Mouse (Mus musculus): ENCODE results near the gene Adamtsl4. TPM values are rescaled to one million over a fixed set of nuclear protein-coding genes. Genes with fewer than 3 reads are reported as not detected.

Gene Adamtsl4
- total and polyA plus RNA-seq, 3 experiments = 39.2 to 51.4 (median 46.2) TPM

GRCm38 (mm10) chr3:95704612-95705011 lies 16.9 kb upstream of the Adamtsl4 start:
- Histone ChIP-seq H3K36me3 (ENCODE audit: control insufficient read depth, insufficient read depth, low read length) (peaks cover 9% of the 10 kb centered on the region), H3K9ac (ENCODE audit: low read depth, low read length) (no peak overlapping the region), H3K27me3 (ENCODE audit: control insufficient read depth, insufficient read depth, low read length) (no peaks in the 10 kb centered on the region), H3K4me1 (ENCODE audit: control insufficient read depth, insufficient read depth, low read length) (peaks cover 12% of the 10 kb centered on the region), H3K27ac (no peak overlapping the region), H3K79me2 (replicated peaks; ENCODE audit: control insufficient read depth, insufficient read depth, low read length) (no peaks in the 10 kb centered on the region), H3K4me3 (no peak overlapping the region)
- WGBS = 86% methylated on average over 4 of the region's 4 CpGs
- no peak for DNase-seq
- TF ChIP-seq EP300 (IDR thresholded peaks at IDR 0.05; ENCODE audit: insufficient read depth, low read depth, low read length) (no peak), CTCF (IDR thresholded peaks at IDR 0.05) (no peak), POLR2A (IDR thresholded peaks at IDR 0.05; ENCODE audit: insufficient read depth, low read depth, low read length) (no peak)
- intact Hi-C loops (cut with DNase I) = loop anchor here (5.0 kb wide), 1 partner anchor 113 kb away; the partner anchor contains the start of gene Rprd2

- TF ChIP-seq POLR2A (IDR thresholded peaks at IDR 0.05; ENCODE audit: insufficient read depth, low read depth, low read length) (no peak), CTCF (IDR thresholded peaks at IDR 0.05) (no peak), EP300 (IDR thresholded peaks at IDR 0.05; ENCODE audit: insufficient read depth, low read depth, low read length) (no peak)
- Histone ChIP-seq H3K27me3 (ENCODE audit: control insufficient read depth, insufficient read depth, low read length) (no peaks in the 10 kb centered on the region), H3K27ac (no peak overlapping the region), H3K36me3 (ENCODE audit: control insufficient read depth, insufficient read depth, low read length) (peaks cover 9% of the 10 kb centered on the region), H3K79me2 (replicated peaks; ENCODE audit: control insufficient read depth, insufficient read depth, low read length) (no peaks in the 10 kb centered on the region), H3K9ac (ENCODE audit: low read depth, low read length) (no peak overlapping the region), H3K4me1 (ENCODE audit: control insufficient read depth, insufficient read depth, low read length) (peaks cover 12% of the 10 kb centered on the region), H3K4me3 (no peak overlapping the region)
- WGBS = 95% methylated on average over 3 of the region's 3 CpGs
- no peak for DNase-seq
- intact Hi-C loops (cut with DNase I) = loop anchor here (5.0 kb wide), 1 partner anchor 114 kb away; the partner anchor contains the start of gene Rprd2
These were observed 15.6 kb upstream of the Adamtsl4 start for GRCm38 (mm10) chr3:95703276-95703675.

- Histone ChIP-seq H3K9ac (ENCODE audit: low read depth, low read length) (peak overlapping the region; percentile 70), H3K36me3 (ENCODE audit: control insufficient read depth, insufficient read depth, low read length) (peaks cover 9% of the 10 kb centered on the region), H3K4me1 (ENCODE audit: control insufficient read depth, insufficient read depth, low read length) (peaks cover 12% of the 10 kb centered on the region), H3K27me3 (ENCODE audit: control insufficient read depth, insufficient read depth, low read length) (no peaks in the 10 kb centered on the region), H3K27ac (peak overlapping the region; percentile 77), H3K79me2 (replicated peaks; ENCODE audit: control insufficient read depth, insufficient read depth, low read length) (no peaks in the 10 kb centered on the region), H3K4me3 (peak overlapping the region; percentile 45)
- WGBS = 5% methylated on average over 24 of the region's 24 CpGs
- intact Hi-C loops (cut with DNase I) = loop anchor here (5.0 kb wide), 1 partner anchor 115 kb away; the partner anchor contains the start of gene Rprd2
- peak; percentile 83 to 85 for DNase-seq
- 0 out of 2 replicates have a peak, but pooled peaks have one; percentile 59 for TF ChIP-seq EP300 (IDR thresholded peaks at IDR 0.05; ENCODE audit: insufficient read depth, low read depth, low read length)
- TF ChIP-seq CTCF (IDR thresholded peaks at IDR 0.05) = peak; percentile 56
- peak; percentile 65; the same call in 1 of the 2 replicates for TF ChIP-seq POLR2A (IDR thresholded peaks at IDR 0.05; ENCODE audit: insufficient read depth, low read depth, low read length)
These were observed 14.3 kb upstream of the Adamtsl4 start for GRCm38 (mm10) chr3:95701877-95702540.

GRCm38 (mm10) chr3:95701085-95701484 lies 13.4 kb upstream of the Adamtsl4 start:
- intact Hi-C loops (cut with DNase I) = loop anchor here (5.0 kb wide), 1 partner anchor 116 kb away; the partner anchor contains the start of gene Rprd2
- Histone ChIP-seq H3K36me3 (ENCODE audit: control insufficient read depth, insufficient read depth, low read length) (peaks cover 9% of the 10 kb centered on the region), H3K9ac (ENCODE audit: low read depth, low read length) (no peak overlapping the region), H3K4me3 (no peak overlapping the region), H3K27ac (peak overlapping the region; percentile 77), H3K4me1 (ENCODE audit: control insufficient read depth, insufficient read depth, low read length) (peaks cover 16% of the 10 kb centered on the region), H3K79me2 (replicated peaks; ENCODE audit: control insufficient read depth, insufficient read depth, low read length) (no peaks in the 10 kb centered on the region), H3K27me3 (ENCODE audit: control insufficient read depth, insufficient read depth, low read length) (no peaks in the 10 kb centered on the region)
- TF ChIP-seq EP300 (IDR thresholded peaks at IDR 0.05; ENCODE audit: insufficient read depth, low read depth, low read length) (no peak), CTCF (IDR thresholded peaks at IDR 0.05) (no peak), POLR2A (IDR thresholded peaks at IDR 0.05; ENCODE audit: insufficient read depth, low read depth, low read length) (no peak)
- 51% methylated on average over 2 of the region's 2 CpGs for whole genome bisulfite sequencing
- DNase-seq = peak in 1 of 2 experiments; percentile 19

DNA sequence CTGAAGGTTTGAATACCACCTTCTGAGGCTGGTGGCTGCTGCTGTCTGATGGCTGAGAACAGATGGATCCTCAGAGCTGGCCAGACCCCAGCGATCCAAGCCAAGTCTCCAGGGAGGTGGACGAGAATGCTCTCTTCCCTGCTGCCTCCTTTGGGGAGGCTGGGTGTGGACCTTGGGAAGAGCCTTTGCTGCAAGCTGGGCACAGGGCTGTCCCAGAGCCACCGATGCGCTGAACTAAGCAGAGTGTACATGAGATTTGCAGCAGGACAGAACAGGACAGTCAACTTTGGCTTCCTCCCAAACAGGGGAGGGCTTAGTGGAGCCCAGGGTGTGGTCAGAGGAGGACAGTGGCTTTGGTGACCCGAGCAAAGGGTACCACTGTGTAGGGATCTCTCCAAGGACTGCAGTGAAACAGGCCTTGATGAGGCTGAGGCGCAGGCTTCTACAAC lies 12.5 kb upstream of the Adamtsl4 start:
- Histone ChIP-seq H3K4me3 (no peak overlapping the region), H3K79me2 (replicated peaks; ENCODE audit: control insufficient read depth, insufficient read depth, low read length) (no peaks in the 10 kb centered on the region), H3K9ac (ENCODE audit: low read depth, low read length) (no peak overlapping the region), H3K27me3 (ENCODE audit: control insufficient read depth, insufficient read depth, low read length) (no peaks in the 10 kb centered on the region), H3K36me3 (ENCODE audit: control insufficient read depth, insufficient read depth, low read length) (peaks cover 9% of the 10 kb centered on the region), H3K27ac (peak overlapping the region; percentile 77), H3K4me1 (ENCODE audit: control insufficient read depth, insufficient read depth, low read length) (peaks cover 23% of the 10 kb centered on the region)
- intact Hi-C loops (cut with DNase I) = loop anchor here (5.0 kb wide), 1 partner anchor 117 kb away; the partner anchor contains the start of gene Rprd2
- WGBS = 34% methylated on average over 6 of the region's 6 CpGs
- TF ChIP-seq EP300 (IDR thresholded peaks at IDR 0.05; ENCODE audit: insufficient read depth, low read depth, low read length) = no peak
- 0 out of 2 replicates have a peak, but pooled peaks have one; percentile 9 for TF ChIP-seq POLR2A (IDR thresholded peaks at IDR 0.05; ENCODE audit: insufficient read depth, low read depth, low read length)
- DNase-seq = peak; percentile 54 to 57

DNA sequence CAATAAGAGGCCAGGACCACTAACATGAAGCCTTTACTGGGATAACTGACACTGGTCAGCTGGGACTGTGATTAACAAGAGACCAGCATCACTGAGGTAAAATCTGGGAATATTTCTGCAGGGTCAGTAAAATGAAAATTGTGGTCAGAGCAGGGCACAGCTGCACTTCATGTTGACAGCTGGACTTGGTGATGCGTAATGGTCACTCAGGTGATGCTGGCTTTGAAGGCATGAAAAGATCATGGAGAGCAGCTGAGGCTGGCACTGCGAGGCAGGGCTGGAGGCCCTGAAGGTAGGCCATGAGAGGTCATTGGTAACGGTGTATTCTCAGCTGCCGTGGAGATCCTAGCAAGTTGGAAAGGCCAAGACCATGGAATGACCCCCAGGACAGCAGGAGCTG lies 10.6 kb upstream of the Adamtsl4 start:
- DNase-seq = no peak
- Histone ChIP-seq H3K4me3 (no peak overlapping the region), H3K4me1 (ENCODE audit: control insufficient read depth, insufficient read depth, low read length) (peaks cover 38% of the 10 kb centered on the region), H3K27ac (no peak overlapping the region), H3K36me3 (ENCODE audit: control insufficient read depth, insufficient read depth, low read length) (peaks cover 20% of the 10 kb centered on the region), H3K79me2 (replicated peaks; ENCODE audit: control insufficient read depth, insufficient read depth, low read length) (no peaks in the 10 kb centered on the region), H3K27me3 (ENCODE audit: control insufficient read depth, insufficient read depth, low read length) (no peaks in the 10 kb centered on the region), H3K9ac (ENCODE audit: low read depth, low read length) (no peak overlapping the region)
- 98% methylated on average over 4 of the region's 4 CpGs for WGBS
- intact Hi-C loops (cut with DNase I) = no loop called here
- TF ChIP-seq CTCF (IDR thresholded peaks at IDR 0.05) (no peak), POLR2A (IDR thresholded peaks at IDR 0.05; ENCODE audit: insufficient read depth, low read depth, low read length) (no peak), EP300 (IDR thresholded peaks at IDR 0.05; ENCODE audit: insufficient read depth, low read depth, low read length) (no peak)
